In genomic region chr9:66213386-66214032, GRCm38 (mm10) we compare ENCODE assay signal across 8 mouse cellular contexts. TPM values are rescaled to one million over a fixed set of nuclear protein-coding genes. Genes with fewer than 3 reads are reported as not detected.
A peak's percentile ranks its signal among the peaks of the same experiment; 100 is the strongest.
DNase-seq lines count a peak whose midpoint lies in the region; ATAC-seq and TF ChIP-seq lines count a peak whose summit lies in the region.

No protein-coding gene starts in this region.

- 0 out of 2 replicates have a peak, but pooled peaks have one; percentile 9 for TF ChIP-seq CTCF in lung, embryonic 14.5 days (IDR thresholded peaks at IDR 0.05; ENCODE audit: low read depth)
- no peak for TF ChIP-seq CTCF in stomach, postnatal 0 days (IDR thresholded peaks at IDR 0.05; ENCODE audit: low read depth)

- TF ChIP-seq EP300 in stomach, postnatal 0 days (optimal IDR thresholded peaks at IDR 0.05): no peak

- H3K27ac ChIP-seq in midbrain, embryonic 10.5 days (replicated peaks): peak overlapping the region; percentile 71
- H3K27ac ChIP-seq in midbrain, embryonic 16.5 days (ENCODE audit: low read length): no peak overlapping the region
- H3K27ac ChIP-seq in lung, embryonic 14.5 days (ENCODE audit: low read depth): peak overlapping the region; percentile 67
- H3K27ac ChIP-seq in stomach, postnatal 0 days (replicated peaks): peak overlapping the region; percentile 71

- H3K4me3 ChIP-seq in midbrain, embryonic 10.5 days: no peak overlapping the region
- no peak overlapping the region for H3K4me3 ChIP-seq in midbrain, embryonic 16.5 days (ENCODE audit: low read depth, low read length)
- H3K4me3 ChIP-seq in lung, embryonic 14.5 days (ENCODE audit: low read depth, low read length): no peak overlapping the region
- no peak overlapping the region for H3K4me3 ChIP-seq in stomach, postnatal 0 days (ENCODE audit: low read depth, low read length)

- H3K9me3 ChIP-seq in midbrain, embryonic 10.5 days (replicated peaks): no peaks in the 10 kb centered on the region
- no peaks in the 10 kb centered on the region for H3K9me3 ChIP-seq in midbrain, embryonic 16.5 days (replicated peaks; ENCODE audit: control insufficient read depth, low read length, poor library complexity, severe bottlenecking)
- no peaks in the 10 kb centered on the region for H3K9me3 ChIP-seq in lung, embryonic 14.5 days (ENCODE audit: low read depth, low read length)
- H3K9me3 ChIP-seq in stomach, postnatal 0 days (ENCODE audit: control insufficient read depth, low read length): no peaks in the 10 kb centered on the region

- H3K4me2 ChIP-seq in midbrain, embryonic 16.5 days (ENCODE audit: low read length): no peak overlapping the region
- H3K4me2 ChIP-seq in lung, embryonic 14.5 days: no peak overlapping the region; the same call in 1 of the 2 replicates
- H3K4me2 ChIP-seq in stomach, postnatal 0 days (replicated peaks; ENCODE audit: low read depth): no peak overlapping the region

- H3K9ac ChIP-seq in midbrain, embryonic 16.5 days (ENCODE audit: low read depth, low read length): no peak overlapping the region
- H3K9ac ChIP-seq in lung, embryonic 14.5 days: peak overlapping the region; percentile 9; the same call in 1 of the 2 replicates
- H3K9ac ChIP-seq in stomach, postnatal 0 days (ENCODE audit: low read length): no peak overlapping the region

- no peak for DNase-seq in midbrain, embryonic 10.5 days (ENCODE audit: low spot score)
- peak; percentile 47 for DNase-seq in forelimb bud, embryonic 11.5 days (ENCODE audit: low read depth, low spot score)
- DNase-seq in kidney, adult 8-10 months: peak; percentile 27 to 38
- DNase-seq in lung, embryonic 14.5 days: peak; percentile 66
- DNase-seq in stomach, postnatal 0 days (ENCODE audit: low spot score): peak; percentile 77
- DNase-seq in gastrocnemius, postnatal 25 days: no peak
- no peak for DNase-seq in right cerebral cortex, postnatal 10 days (ENCODE audit: low spot score in 2 of 2)

- ATAC-seq in midbrain, embryonic 16.5 days: no peak
- peak; percentile 56 for ATAC-seq in lung, embryonic 14.5 days (ENCODE audit: insufficient read depth)
- peak; percentile 89 for ATAC-seq in stomach, postnatal 0 days (ENCODE audit: low FRiP score, low TSS enrichment)

- no peaks in the 10 kb centered on the region for H3K27me3 ChIP-seq in midbrain, embryonic 10.5 days (ENCODE audit: low read depth, poor library complexity, severe bottlenecking)
- no peaks in the 10 kb centered on the region for H3K27me3 ChIP-seq in midbrain, embryonic 16.5 days (ENCODE audit: control insufficient read depth, insufficient read depth, low read depth, low read length)
- H3K27me3 ChIP-seq in lung, embryonic 14.5 days (ENCODE audit: insufficient read depth, low read length): no peaks in the 10 kb centered on the region
- H3K27me3 ChIP-seq in stomach, postnatal 0 days (ENCODE audit: control insufficient read depth, insufficient read depth, low read length): no peaks in the 10 kb centered on the region

- H3K36me3 ChIP-seq in midbrain, embryonic 10.5 days: no peaks in the 10 kb centered on the region
- H3K36me3 ChIP-seq in midbrain, embryonic 16.5 days (ENCODE audit: control insufficient read depth, insufficient read depth, low read length): no peaks in the 10 kb centered on the region
- no peaks in the 10 kb centered on the region for H3K36me3 ChIP-seq in lung, embryonic 14.5 days (ENCODE audit: insufficient read depth)
- no peaks in the 10 kb centered on the region for H3K36me3 ChIP-seq in stomach, postnatal 0 days (ENCODE audit: control insufficient read depth, insufficient read depth, low read length)

- 56% methylated on average over 5 of the region's 5 CpGs for WGBS in midbrain, embryonic 10.5 days
- 39% methylated on average over 5 of the region's 5 CpGs for WGBS in midbrain, embryonic 16.5 days
- WGBS in lung, embryonic 14.5 days: 17% methylated on average over 5 of the region's 5 CpGs
- WGBS in stomach, postnatal 0 days: 29% methylated on average over 5 of the region's 5 CpGs

- H3K4me1 ChIP-seq in midbrain, embryonic 10.5 days: peaks cover 42% of the 10 kb centered on the region
- no peaks in the 10 kb centered on the region for H3K4me1 ChIP-seq in midbrain, embryonic 16.5 days (ENCODE audit: control insufficient read depth, insufficient read depth, low read length)
- H3K4me1 ChIP-seq in lung, embryonic 14.5 days (ENCODE audit: insufficient read depth): peaks cover 28% of the 10 kb centered on the region
- H3K4me1 ChIP-seq in stomach, postnatal 0 days (replicated peaks; ENCODE audit: control insufficient read depth, insufficient read depth): no peaks in the 10 kb centered on the region; the same call in 1 of the 2 replicates

RNA-seq across cellular contexts. Expression of gene Dapk2, which starts 55.5 kb away (rescaled TPM):
- polyA plus RNA-seq in midbrain, embryonic 10.5 days (2016; fragmentation: Nextera tagmentation; extraction: Ambion mirVana): 6.3 TPM in 2 replicates
- polyA plus RNA-seq in midbrain, embryonic 16.5 days (2015; fragmentation: Nextera tagmentation; extraction: Ambion mirVana): 0.90 and 1.0 TPM in 2 replicates
- 5.9 and 7.6 TPM in 2 replicates for polyA plus RNA-seq in lung, embryonic 14.5 days (2014; fragmentation: Nextera tagmentation; extraction: Ambion mirVana)
- 11.8 and 13.2 TPM in 2 replicates for polyA plus RNA-seq in stomach, postnatal 0 days (2015; fragmentation: Nextera tagmentation; extraction: Ambion mirVana)
- total RNA-seq in gastrocnemius, postnatal 25 days (2021): 10 to 100 TPM; 25.7 to 27.9 TPM

Comparison
In these comparisons a context has a peak if more than half of its experiments do, and no peak if none do; other contexts are left out.
1. DNase-seq: peak in forelimb bud, embryonic 11.5 days (single experiment), kidney, adult 8-10 months (2 of 2), lung, embryonic 14.5 days (single experiment) and stomach, postnatal 0 days (single experiment); none in midbrain, embryonic 10.5 days (single experiment), gastrocnemius, postnatal 25 days (single experiment) and right cerebral cortex, postnatal 10 days (0 of 2).